Mouse (Mus musculus): ENCODE results near the gene Atg7. TPM values are rescaled to one million over a fixed set of nuclear protein-coding genes. Genes with fewer than 3 reads are reported as not detected.

Atg7 gene
- polyA plus RNA-seq, 1 experiment, result 16.0 TPM

DNA sequence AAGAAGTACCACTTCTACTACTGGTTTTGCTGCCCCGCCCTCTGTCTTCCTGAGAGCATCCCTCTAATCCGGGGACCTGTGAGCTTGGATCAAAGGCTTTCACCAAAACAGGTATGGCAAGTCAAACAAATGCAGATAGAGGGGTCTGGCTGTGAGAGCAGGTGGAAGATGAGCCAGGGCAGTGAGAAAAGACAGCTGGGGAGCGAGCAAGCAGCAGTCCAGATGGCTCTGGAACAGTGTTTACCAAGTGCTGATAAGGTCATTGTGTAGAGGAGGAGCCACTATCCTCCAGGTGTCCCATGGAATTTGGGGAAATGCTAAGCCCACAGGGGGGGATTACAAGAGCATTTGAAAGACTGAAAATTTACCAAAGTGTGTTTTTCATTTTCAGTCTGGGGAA lies 41.5 kb downstream of the Atg7 start:
- H3K27me3 ChIP-seq (ENCODE audit: control insufficient read depth, insufficient read depth, low read length), result no peaks in the 10 kb centered on the region
- TF ChIP-seq CTCF (IDR thresholded peaks at IDR 0.05; ENCODE audit: extremely low read depth, insufficient read length, insufficient replicate concordance, low read depth, low read length) (no peak), POLR2A (IDR thresholded peaks at IDR 0.05; ENCODE audit: low read depth, low read length) (no peak)
- 56% methylated on average over 3 of the region's 3 CpGs for WGBS

GRCm38 (mm10) chr6:114685412-114685811 lies 42.5 kb downstream of the Atg7 start:
- Histone ChIP-seq H3K36me3 (ENCODE audit: control insufficient read depth, insufficient read depth, low read length) (peaks cover 18% of the 10 kb centered on the region; the same call in 1 of the 2 replicates), H3K4me1 (ENCODE audit: control insufficient read depth, insufficient read depth, insufficient read length, low read length) (no peaks in the 10 kb centered on the region), H3K4me3 (ENCODE audit: low read depth, low read length) (no peak overlapping the region), H3K27ac (ENCODE audit: insufficient read depth, low read depth, low read length) (no peak overlapping the region), H3K27me3 (ENCODE audit: control insufficient read depth, insufficient read depth, low read length) (no peaks in the 10 kb centered on the region)
- no peak for TF ChIP-seq POLR2A (IDR thresholded peaks at IDR 0.05; ENCODE audit: low read depth, low read length)
- WGBS, result 78% methylated on average over 1 of the region's 1 CpGs

More for the DNA sequence above, 41.5 kb downstream of the Atg7 start:
- H3K4me1 ChIP-seq (ENCODE audit: control insufficient read depth, insufficient read depth, insufficient read length, low read length), result no peaks in the 10 kb centered on the region
- no peak overlapping the region for H3K27ac ChIP-seq (ENCODE audit: insufficient read depth, low read depth, low read length)
- H3K4me3 ChIP-seq (ENCODE audit: low read depth, low read length), result no peak overlapping the region
- H3K36me3 ChIP-seq (ENCODE audit: control insufficient read depth, insufficient read depth, low read length), result peaks cover 25% of the 10 kb centered on the region

DNA sequence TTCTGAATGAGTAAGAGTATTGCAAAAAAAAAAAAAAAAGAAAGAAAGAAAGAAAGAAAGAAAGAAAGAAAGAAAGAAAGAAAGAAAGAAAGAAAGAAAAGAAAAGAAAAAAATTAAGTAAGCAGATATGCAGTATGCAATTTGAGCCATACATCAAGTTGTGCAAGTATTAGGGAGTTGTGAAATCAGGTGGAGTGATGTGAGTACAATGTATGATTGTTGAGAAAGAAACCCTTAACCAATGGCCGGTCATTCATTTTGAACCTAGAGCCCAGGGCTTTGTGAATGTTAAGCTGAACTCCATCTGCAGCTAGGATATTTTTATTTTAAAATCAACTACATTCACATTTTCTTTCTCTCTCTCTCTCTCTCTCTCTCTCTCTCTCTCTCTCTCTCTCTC lies 44.1 kb downstream of the Atg7 start:
- H3K4me1 ChIP-seq (ENCODE audit: control insufficient read depth, insufficient read depth, insufficient read length, low read length), result no peaks in the 10 kb centered on the region
- H3K36me3 ChIP-seq (ENCODE audit: control insufficient read depth, insufficient read depth, low read length), result peaks cover 11% of the 10 kb centered on the region; the same call in 1 of the 2 replicates
- H3K27ac ChIP-seq (ENCODE audit: insufficient read depth, low read depth, low read length), result no peak overlapping the region
- H3K4me3 ChIP-seq (ENCODE audit: low read depth, low read length), result no peak overlapping the region
- WGBS, result 95% methylated on average over 1 of the region's 1 CpGs
- H3K27me3 ChIP-seq (ENCODE audit: control insufficient read depth, insufficient read depth, low read length), result no peaks in the 10 kb centered on the region
- no peak for TF ChIP-seq POLR2A (IDR thresholded peaks at IDR 0.05; ENCODE audit: low read depth, low read length)
- no peak for TF ChIP-seq CTCF (IDR thresholded peaks at IDR 0.05; ENCODE audit: extremely low read depth, insufficient read length, insufficient replicate concordance, low read depth, low read length)

DNA sequence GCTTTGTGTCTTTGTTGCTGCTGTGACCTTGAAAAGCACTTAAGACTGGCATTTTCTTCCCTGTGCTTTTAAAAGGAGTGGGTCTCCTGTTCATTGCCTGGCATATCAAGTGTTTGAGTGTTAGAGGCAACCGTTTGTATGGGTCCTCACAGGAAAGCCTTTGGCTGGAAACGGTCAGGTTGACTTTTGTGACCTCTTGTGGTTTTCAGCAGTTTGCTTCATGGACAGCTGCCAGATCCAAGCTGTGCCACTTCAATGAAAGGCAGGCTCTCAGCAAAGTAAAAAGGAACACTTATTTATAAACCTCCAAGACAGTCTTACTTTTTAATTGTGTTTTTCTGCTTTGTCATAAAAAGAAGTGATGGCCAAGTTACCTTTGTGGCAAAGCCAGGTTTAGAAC lies 47.8 kb downstream of the Atg7 start:
- Histone ChIP-seq H3K36me3 (ENCODE audit: control insufficient read depth, insufficient read depth, low read length) (peaks cover 8% of the 10 kb centered on the region; the same call in 1 of the 2 replicates), H3K4me1 (ENCODE audit: control insufficient read depth, insufficient read depth, insufficient read length, low read length) (no peaks in the 10 kb centered on the region), H3K27ac (ENCODE audit: insufficient read depth, low read depth, low read length) (no peak overlapping the region), H3K27me3 (ENCODE audit: control insufficient read depth, insufficient read depth, low read length) (no peaks in the 10 kb centered on the region), H3K4me3 (ENCODE audit: low read depth, low read length) (no peak overlapping the region)
- no peak for TF ChIP-seq POLR2A (IDR thresholded peaks at IDR 0.05; ENCODE audit: low read depth, low read length)
- no peak for TF ChIP-seq CTCF (IDR thresholded peaks at IDR 0.05; ENCODE audit: extremely low read depth, insufficient read length, insufficient replicate concordance, low read depth, low read length)
- 38% methylated on average over 2 of the region's 2 CpGs for WGBS

GRCm38 (mm10) chr6:114691530-114691929 lies 48.6 kb downstream of the Atg7 start:
- H3K4me3 ChIP-seq (ENCODE audit: low read depth, low read length), result no peak overlapping the region
- H3K4me1 ChIP-seq (ENCODE audit: control insufficient read depth, insufficient read depth, insufficient read length, low read length), result no peaks in the 10 kb centered on the region
- no peaks in the 10 kb centered on the region for H3K27me3 ChIP-seq (ENCODE audit: control insufficient read depth, insufficient read depth, low read length)
- no peak for TF ChIP-seq POLR2A (IDR thresholded peaks at IDR 0.05; ENCODE audit: low read depth, low read length)
- no peak for TF ChIP-seq CTCF (IDR thresholded peaks at IDR 0.05; ENCODE audit: extremely low read depth, insufficient read length, insufficient replicate concordance, low read depth, low read length)
- H3K36me3 ChIP-seq (ENCODE audit: control insufficient read depth, insufficient read depth, low read length), result peaks cover 4% of the 10 kb centered on the region; the same call in 1 of the 2 replicates
- no peak overlapping the region for H3K27ac ChIP-seq (ENCODE audit: insufficient read depth, low read depth, low read length)
- 91% methylated on average over 6 of the region's 6 CpGs for WGBS

GRCm38 (mm10) chr6:114692691-114693090 lies 49.8 kb downstream of the Atg7 start:
- no peaks in the 10 kb centered on the region for H3K4me1 ChIP-seq (ENCODE audit: control insufficient read depth, insufficient read depth, insufficient read length, low read length)
- 92% methylated on average over 10 of the region's 10 CpGs for WGBS
- H3K27ac ChIP-seq (ENCODE audit: insufficient read depth, low read depth, low read length), result no peak overlapping the region
- H3K36me3 ChIP-seq (ENCODE audit: control insufficient read depth, insufficient read depth, low read length), result peaks cover 6% of the 10 kb centered on the region; the same call in 1 of the 2 replicates
- H3K27me3 ChIP-seq (ENCODE audit: control insufficient read depth, insufficient read depth, low read length), result no peaks in the 10 kb centered on the region
- no peak overlapping the region for H3K4me3 ChIP-seq (ENCODE audit: low read depth, low read length)
- TF ChIP-seq CTCF (IDR thresholded peaks at IDR 0.05; ENCODE audit: extremely low read depth, insufficient read length, insufficient replicate concordance, low read depth, low read length) (no peak), POLR2A (IDR thresholded peaks at IDR 0.05; ENCODE audit: low read depth, low read length) (no peak)

- H3K27ac ChIP-seq (ENCODE audit: insufficient read depth, low read depth, low read length), result no peak overlapping the region
- TF ChIP-seq POLR2A (IDR thresholded peaks at IDR 0.05; ENCODE audit: low read depth, low read length) (no peak), CTCF (IDR thresholded peaks at IDR 0.05; ENCODE audit: extremely low read depth, insufficient read length, insufficient replicate concordance, low read depth, low read length) (peak; percentile 67; the same call in 1 of the 2 replicates)
- 44% methylated on average over 9 of the region's 9 CpGs for WGBS
- peaks cover 10% of the 10 kb centered on the region; the same call in 1 of the 2 replicates for H3K36me3 ChIP-seq (ENCODE audit: control insufficient read depth, insufficient read depth, low read length)
- H3K4me3 ChIP-seq (ENCODE audit: low read depth, low read length), result no peak overlapping the region
- no peaks in the 10 kb centered on the region for H3K27me3 ChIP-seq (ENCODE audit: control insufficient read depth, insufficient read depth, low read length)
- H3K4me1 ChIP-seq (ENCODE audit: control insufficient read depth, insufficient read depth, insufficient read length, low read length), result no peaks in the 10 kb centered on the region
Measured at GRCm38 (mm10) chr6:114697646-114698490, 55.0 kb downstream of the Atg7 start.

All from small intestine, adult 2 months (tissue).